Mouse (Mus musculus) thymus, adult 2 months (tissue): Measurements from ENCODE around the gene Dctpp1.

Source experiments
- CTCF ChIP-seq: fragments of 200-500 bp; IDR thresholded peaks from 2 replicates; pipeline ENCODE4 v1.5.1; 2012; ENCODE audit warnings: mild to moderate bottlenecking, control low read depth, low read length, moderate library complexity, borderline replicate concordance; ENCODE audit not compliant: control insufficient read depth, poor library complexity, insufficient read depth; ENCODE audit errors: extremely low read depth
- POLR2A ChIP-seq: fragments of 200-500 bp; IDR thresholded peaks from 2 replicates; pipeline ENCODE4 v1.6.1; 2012; ENCODE audit warnings: mild to moderate bottlenecking, low read length, control low read depth, moderate library complexity; ENCODE audit not compliant: control insufficient read depth, poor library complexity, insufficient read depth; ENCODE audit errors: extremely low read depth

DNA sequence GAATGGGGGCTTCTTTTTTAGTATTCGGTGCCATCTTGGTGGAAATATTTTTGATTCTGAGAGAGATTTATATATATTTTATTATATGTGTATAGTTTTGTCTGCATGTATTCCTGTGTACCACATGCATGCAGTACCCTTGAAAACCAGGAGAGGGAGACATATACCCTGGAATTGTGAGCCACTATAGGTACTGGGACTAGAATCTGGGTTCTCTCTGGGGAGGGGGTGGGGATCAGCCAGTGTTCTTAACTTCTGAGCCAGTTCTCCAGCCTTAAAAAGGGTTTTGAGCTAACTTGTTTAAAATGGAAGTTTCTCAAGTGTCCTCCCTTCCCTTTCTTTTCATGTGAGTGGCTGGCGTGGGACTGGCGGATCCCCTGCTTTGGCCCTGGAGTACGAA, 48.4 kb upstream of the Dctpp1 start:
- no peak for TF ChIP-seq CTCF
- TF ChIP-seq POLR2A, result no peak
